Mouse (Mus musculus) cerebellum, adult 2 months (tissue): ENCODE data around the gene Nfatc2. TPM values are rescaled to one million over a fixed set of nuclear protein-coding genes. Genes with fewer than 3 reads are reported as not detected.

Experiments used
- DNase-seq, 2 experiments: peaks; one replicate each; pipeline ENCODE4 v3.0.0; 2021
- H3K27ac ChIP-seq: fragments of 200-500 bp; 2 replicates; pipeline ENCODE4 v1.5.1; 2012; ENCODE audit warnings: low read length, control low read depth, inconsistent platforms; ENCODE audit not compliant: insufficient read depth
- H3K27me3 ChIP-seq: fragments of 200-500 bp; 2 replicates; pipeline ENCODE4 v1.6.1; 2012; ENCODE audit warnings: inconsistent platforms, mild to moderate bottlenecking, low read length, moderate library complexity; ENCODE audit not compliant: control insufficient read depth, insufficient read depth
- H3K4me1 ChIP-seq: fragments of 200-500 bp; 2 replicates; pipeline ENCODE4 v1.6.1; 2011; ENCODE audit warnings: low read length; ENCODE audit not compliant: control insufficient read depth, insufficient read depth
- H3K4me3 ChIP-seq: fragments of 200-500 bp; replicated peaks from 2 replicates; pipeline ENCODE3; 2011; ENCODE audit warnings: mild to moderate bottlenecking, low read depth, low read length, control low read depth; ENCODE audit not compliant: insufficient read depth
- CTCF ChIP-seq: fragments of 200-500 bp; IDR thresholded peaks from 2 replicates; pipeline ENCODE4 v1.5.1; 2011; ENCODE audit warnings: low read depth, mild to moderate bottlenecking, control low read depth, low read length, moderate library complexity, borderline replicate concordance; ENCODE audit not compliant: insufficient read depth
- POLR2A ChIP-seq: fragments of 200-500 bp; IDR thresholded peaks from 2 replicates; pipeline ENCODE4 v1.6.1; 2011; ENCODE audit warnings: low read length, control low read depth, borderline replicate concordance; ENCODE audit not compliant: insufficient read depth
- WGBS: fragments of 180-500 bp; shearing (Covaris S2); methylation state at CpG from one replicate; pipeline ENCODE4 v1.1.7; 2018; 5-methylcytosine and 5-hydroxymethylcytosine counted together
- polyA plus RNA-seq: library from polyadenylated mRNA; depleted of rRNA; stranded (reverse); fragments of >200 nt; gene quantifications from 2 replicates; pipeline ENCODE4 v1.2.3, GENCODE M21; 2012

The Nfatc2 gene
- polyA plus RNA-seq, 1 experiment = 26.0 TPM

DNA sequence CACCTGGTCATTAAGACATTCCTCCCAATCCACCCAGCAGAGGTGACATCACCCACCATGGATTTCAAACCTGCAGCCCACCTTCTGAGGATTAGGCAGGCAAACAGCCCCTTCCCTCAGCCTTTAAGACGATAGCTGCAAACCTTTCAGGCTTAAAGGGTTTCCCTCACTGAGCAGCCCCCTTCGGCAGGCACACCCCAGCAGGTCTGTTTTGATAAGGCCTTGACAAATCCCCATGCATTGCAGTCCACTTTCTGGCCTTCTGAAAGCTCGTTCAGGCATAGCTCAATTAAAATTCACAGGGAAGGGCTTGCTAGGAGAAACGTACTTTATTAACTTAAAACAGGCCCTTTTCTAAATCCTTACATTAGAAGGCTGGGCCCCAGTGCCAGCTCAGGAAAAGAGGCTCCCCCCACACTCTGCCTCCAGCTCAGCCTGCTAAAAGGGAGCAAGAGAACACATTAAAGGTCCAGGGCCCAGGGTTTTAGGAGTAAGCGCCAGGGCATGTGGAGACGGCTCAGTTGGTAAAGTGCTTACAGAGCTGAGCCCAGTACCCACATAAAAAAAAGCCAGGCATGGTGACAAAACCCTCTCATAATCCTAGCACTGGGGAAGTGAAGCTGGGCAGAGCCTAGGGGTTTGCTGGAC lies 20.1 kb downstream of the Nfatc2 start:
- Histone ChIP-seq H3K27ac (no peak overlapping the region), H3K4me3 (no peak overlapping the region), H3K27me3 (no peaks in the 10 kb centered on the region), H3K4me1 (peaks cover 10% of the 10 kb centered on the region)
- DNase-seq = no peak
- TF ChIP-seq CTCF = no peak
- TF ChIP-seq POLR2A = no peak
- WGBS = 78% methylated on average over 6 of the region's 6 CpGs

DNA sequence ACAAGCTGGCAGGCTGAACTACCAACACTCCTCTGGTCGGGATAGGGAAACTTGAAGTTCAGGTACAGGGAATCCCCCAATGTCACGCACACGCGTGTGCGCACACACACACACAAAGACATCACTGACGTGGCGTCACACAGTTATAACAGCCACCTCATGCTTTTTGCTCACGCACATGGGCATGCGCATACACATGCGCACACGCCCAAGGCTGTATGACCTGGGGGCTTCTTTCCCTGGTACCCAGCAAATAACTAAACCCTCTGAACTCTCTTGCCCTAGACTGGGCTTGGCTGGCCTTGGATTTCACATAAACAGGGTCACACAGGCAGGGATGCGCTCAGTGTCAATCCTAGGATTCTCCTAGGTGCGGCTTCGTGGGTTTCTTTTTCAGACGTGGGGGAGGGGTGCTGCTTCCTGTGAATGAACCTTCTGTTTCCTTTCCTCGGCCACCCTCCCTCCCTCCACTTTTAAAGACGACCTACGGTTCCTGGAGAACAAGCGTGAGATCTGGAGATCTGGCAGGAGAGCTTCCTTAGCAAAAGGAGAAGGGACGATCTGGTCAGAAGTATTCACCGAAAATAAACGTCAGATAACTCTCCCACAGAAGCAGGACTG lies 21.1 kb downstream of the Nfatc2 start:
- H3K27ac ChIP-seq = no peak overlapping the region
- H3K27me3 ChIP-seq = no peaks in the 10 kb centered on the region
- DNase-seq = no peak
- no peak overlapping the region for H3K4me3 ChIP-seq
- TF ChIP-seq POLR2A (no peak), CTCF (no peak)
- 67% methylated on average over 22 of the region's 22 CpGs for WGBS
- peaks cover 8% of the 10 kb centered on the region for H3K4me1 ChIP-seq

DNA sequence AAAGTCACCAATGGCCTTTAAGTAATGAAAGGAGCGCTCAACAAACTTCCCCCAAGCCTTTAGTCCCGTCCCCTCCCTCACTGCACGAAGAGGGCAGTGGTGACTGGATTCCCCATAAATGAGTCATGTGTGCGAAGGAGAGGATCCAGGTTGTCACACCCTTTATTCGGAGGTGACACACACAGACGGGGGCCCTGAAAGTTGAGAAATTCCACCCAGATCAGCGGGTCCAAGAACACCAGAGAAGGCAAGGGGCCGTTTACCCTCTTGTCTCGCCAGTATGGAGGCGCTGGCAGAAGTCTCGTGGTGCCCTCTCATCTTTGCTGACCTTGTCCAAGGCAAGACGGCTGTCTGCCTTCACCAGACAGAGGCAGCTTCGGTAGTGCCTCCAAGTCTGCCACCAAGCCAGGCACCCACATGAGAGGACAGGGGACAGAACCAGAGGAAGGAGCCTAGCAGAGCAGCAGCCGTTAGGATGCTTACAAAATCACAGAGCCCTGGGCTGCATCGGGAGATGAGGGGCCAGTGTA lies 21.8 kb downstream of the Nfatc2 start:
- peaks cover 6% of the 10 kb centered on the region for H3K4me1 ChIP-seq
- no peaks in the 10 kb centered on the region for H3K27me3 ChIP-seq
- no peak for DNase-seq
- TF ChIP-seq POLR2A (no peak), CTCF (no peak)
- H3K4me3 ChIP-seq = no peak overlapping the region
- WGBS = 88% methylated on average over 15 of the region's 15 CpGs
- no peak overlapping the region for H3K27ac ChIP-seq

DNA sequence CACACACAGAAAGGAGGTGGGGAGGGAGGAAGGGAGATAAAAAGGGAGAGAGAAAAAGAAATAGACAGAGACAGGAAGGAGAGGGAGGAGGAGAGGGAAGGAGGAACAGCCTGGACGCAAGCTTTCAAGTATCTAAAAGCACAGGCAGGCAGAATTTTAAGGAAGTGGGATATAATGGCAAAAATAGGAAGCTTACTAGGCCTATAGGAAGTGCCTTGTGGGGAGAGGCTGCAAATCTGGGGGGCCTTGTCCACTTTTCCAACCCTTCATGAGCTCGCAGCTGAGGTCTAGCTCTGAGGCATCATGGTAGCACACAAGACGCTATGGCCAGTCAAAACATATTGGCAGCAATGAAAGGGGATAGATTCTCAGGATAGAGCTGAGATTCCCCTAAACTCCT lies 22.3 kb downstream of the Nfatc2 start:
- H3K4me1 ChIP-seq = peaks cover 3% of the 10 kb centered on the region; the same call in 1 of the 2 replicates
- H3K27me3 ChIP-seq = no peaks in the 10 kb centered on the region
- DNase-seq = no peak
- TF ChIP-seq POLR2A = no peak
- no peak for TF ChIP-seq CTCF
- 89% methylated on average over 3 of the region's 3 CpGs for WGBS
- no peak overlapping the region for H3K27ac ChIP-seq
- no peak overlapping the region for H3K4me3 ChIP-seq

DNA sequence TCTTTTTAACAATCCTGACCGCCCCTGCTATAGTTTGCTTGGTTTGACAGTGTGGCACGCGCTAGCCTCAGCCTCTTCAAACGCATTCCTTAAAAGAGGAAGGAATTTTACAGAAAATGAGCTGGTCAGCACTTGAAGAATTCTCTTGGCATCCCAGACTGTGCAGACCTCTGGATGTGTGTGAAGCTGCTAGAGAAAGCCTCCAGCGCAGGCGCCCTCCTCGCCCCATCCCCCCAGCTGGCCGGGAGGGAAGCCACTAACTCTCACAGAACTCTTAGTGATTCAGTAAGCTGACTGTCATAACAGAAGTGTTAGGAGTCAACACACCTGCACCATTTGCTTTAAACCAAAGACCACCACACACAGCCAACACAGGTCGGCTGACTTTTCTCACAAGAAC lies 23.3 kb downstream of the Nfatc2 start:
- no peak for TF ChIP-seq POLR2A
- TF ChIP-seq CTCF = no peak
- Histone ChIP-seq H3K4me1 (peaks cover 3% of the 10 kb centered on the region; the same call in 1 of the 2 replicates), H3K27ac (no peak overlapping the region), H3K4me3 (no peak overlapping the region), H3K27me3 (no peaks in the 10 kb centered on the region)
- no peak for DNase-seq
- WGBS = 87% methylated on average over 9 of the region's 9 CpGs

DNA sequence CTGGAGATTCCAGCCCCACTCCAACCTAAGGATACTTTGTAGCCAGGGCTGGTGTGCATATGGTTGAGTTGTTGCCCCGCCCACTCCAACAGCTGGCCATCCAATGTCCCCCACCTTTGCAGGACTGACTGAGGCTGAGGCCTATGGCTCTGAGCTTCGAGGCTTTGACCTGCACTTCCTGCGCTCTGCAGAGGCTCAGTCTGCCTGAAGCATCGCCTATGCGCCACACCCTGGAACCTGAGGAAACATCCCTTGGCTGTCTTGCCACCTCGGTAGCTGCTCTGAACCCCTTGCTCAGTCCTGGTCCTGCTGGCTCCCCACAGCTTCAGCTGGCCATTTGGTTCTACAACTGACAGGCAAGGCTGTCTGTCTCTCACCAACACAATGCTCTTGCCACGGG lies 24.1 kb downstream of the Nfatc2 start:
- no peak for TF ChIP-seq POLR2A
- no peak for TF ChIP-seq CTCF
- H3K27me3 ChIP-seq = no peaks in the 10 kb centered on the region
- 84% methylated on average over 7 of the region's 7 CpGs for WGBS
- DNase-seq = no peak
- H3K27ac ChIP-seq = no peak overlapping the region
- H3K4me3 ChIP-seq = no peak overlapping the region
- peaks cover 3% of the 10 kb centered on the region; the same call in 1 of the 2 replicates for H3K4me1 ChIP-seq

DNA sequence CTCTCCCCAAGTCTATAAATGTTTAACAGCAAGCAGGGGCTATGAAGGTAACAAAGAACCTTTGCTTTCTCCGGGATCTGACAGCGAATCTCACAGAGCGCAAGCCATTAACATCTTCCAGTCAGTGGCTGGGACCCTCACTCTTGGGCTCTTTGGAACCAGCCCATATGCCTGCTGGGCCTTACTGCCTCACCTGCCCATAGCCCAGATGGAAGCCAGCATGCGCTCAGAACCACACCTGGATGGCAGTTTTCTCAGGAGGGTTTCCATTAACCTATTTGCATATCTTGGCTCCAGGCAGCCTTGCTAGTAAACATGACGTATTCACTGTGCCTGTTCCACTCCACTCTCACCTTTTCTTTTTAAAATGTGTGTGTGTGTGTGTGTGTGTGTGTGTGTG lies 25.6 kb downstream of the Nfatc2 start:
- 79% methylated on average over 5 of the region's 5 CpGs for WGBS
- Histone ChIP-seq H3K27ac (no peak overlapping the region), H3K4me1 (peaks cover 3% of the 10 kb centered on the region; the same call in 1 of the 2 replicates), H3K27me3 (no peaks in the 10 kb centered on the region), H3K4me3 (no peak overlapping the region)
- TF ChIP-seq POLR2A (no peak), CTCF (no peak)
- DNase-seq = no peak

DNA sequence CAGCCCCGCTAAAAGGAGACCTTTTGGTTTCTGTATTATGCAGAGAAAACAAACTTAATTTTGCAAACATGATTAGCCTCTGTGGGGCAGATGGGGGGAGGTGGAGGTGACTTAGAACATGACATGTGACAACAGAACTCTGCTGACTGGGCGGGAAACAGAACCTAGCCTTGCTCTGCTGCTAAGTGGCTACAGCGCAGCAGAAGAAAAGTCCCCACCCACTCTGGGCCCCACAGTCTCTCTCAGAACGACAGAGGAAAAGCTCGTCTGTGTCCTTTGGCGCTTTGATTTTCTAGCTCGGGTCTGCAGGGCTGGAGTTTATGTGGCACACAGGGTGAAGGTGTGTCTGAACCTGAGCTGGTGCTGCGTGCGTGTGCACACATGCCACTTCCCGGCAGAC lies 26.5 kb downstream of the Nfatc2 start:
- H3K27ac ChIP-seq = no peak overlapping the region
- peaks cover 3% of the 10 kb centered on the region; the same call in 1 of the 2 replicates for H3K4me1 ChIP-seq
- H3K4me3 ChIP-seq = no peak overlapping the region
- DNase-seq = no peak
- no peaks in the 10 kb centered on the region for H3K27me3 ChIP-seq
- TF ChIP-seq POLR2A (no peak), CTCF (no peak)
- WGBS = 82% methylated on average over 10 of the region's 10 CpGs
